Mouse (Mus musculus): ENCODE measurements around the gene Fgfr2.
"Not testable (repeated sequence)": the region's sequence is repeated elsewhere in the genome, so short reads cannot be mapped to it uniquely, and the experiment has no call there.

The Fgfr2 gene

DNA sequence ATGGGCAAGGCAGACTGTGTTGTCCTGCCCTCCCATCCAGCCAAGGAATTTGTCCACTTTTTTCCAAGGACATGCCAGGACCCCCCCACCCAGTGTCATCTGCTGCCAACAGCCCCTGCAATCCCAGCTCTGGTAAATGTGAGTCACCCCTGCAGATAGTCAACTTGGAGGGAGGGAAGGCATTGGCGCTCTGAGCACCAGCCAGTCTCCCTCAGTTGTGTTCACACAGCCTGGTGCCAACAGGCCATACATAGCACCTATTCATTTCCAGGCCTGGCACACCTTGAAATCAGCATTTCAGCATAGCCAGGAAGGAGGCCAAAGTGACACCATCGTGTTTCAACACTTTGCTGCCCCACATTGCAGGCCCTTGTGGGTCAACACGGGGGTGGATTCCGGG is 439.2 kb downstream of the Fgfr2 start:
- in situ Hi-C loops (cut with MboI, MseI), result no loop called here

DNA sequence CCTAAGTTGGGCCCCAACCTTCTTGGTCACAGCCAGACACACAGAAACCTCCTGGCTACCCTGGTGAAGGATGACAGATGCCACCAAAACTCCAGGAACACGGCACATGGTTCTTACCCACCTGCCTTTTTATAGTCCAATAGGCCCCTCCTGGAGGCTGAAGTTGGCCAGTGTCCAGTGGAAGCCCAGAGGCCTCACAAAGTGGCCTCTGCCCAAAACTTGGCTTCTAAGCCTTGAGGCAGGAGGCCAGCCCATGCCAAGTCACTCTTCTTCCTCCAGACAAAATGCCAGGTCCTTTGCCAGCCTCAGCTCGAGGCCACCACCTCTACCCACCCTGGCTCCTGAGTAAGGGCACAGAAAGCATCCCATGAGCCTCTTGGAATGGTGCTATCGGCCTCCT is 440.2 kb downstream of the Fgfr2 start:
- in situ Hi-C loops (cut with MboI, MseI), result no loop called here

DNA sequence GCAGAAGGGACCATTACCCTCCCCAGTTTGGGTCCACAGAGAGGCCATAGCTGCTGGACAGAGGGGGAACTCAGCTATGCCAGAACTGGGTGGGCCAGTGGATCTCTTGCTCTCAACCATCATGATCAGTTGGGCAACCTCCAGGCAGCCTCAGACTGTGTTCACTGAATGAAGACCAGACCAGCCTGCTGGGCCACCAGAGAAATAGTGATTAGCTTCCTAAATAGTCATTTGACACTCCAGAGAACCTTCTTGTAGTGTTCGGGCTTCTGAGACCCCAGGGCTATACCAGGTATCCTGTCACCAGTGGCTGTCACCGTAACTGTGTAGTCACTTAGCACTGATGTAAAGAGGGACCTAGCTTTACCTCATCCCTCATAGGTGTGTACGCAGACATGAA is 440.8 kb downstream of the Fgfr2 start:
- in situ Hi-C loops (cut with MboI, MseI), result no loop called here

GRCm38 (mm10) chr7:132681831-132682230 is 441.3 kb downstream of the Fgfr2 start:
- in situ Hi-C loops (cut with MboI, MseI), result no loop called here

DNA sequence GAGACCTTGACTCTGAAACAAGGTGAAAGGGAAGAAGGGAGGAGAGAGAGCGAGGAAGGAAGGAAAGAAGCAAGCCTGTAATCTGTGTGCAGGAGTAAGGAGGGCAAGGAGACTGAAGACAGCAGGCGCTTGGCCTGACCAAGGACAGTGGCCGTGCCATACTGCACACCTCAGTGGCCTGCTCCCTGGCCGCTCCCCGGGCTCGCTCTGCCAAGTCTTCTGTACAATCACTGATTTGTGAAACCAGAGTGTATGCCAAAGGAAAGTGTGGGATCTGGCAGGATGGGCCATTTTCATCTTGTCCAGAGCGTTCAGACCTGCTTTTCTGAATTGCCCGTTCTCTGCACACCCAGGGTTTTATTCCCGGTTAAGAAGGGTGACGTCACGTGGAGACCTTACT is 441.9 kb downstream of the Fgfr2 start:
- in situ Hi-C loops (cut with MboI, MseI), result no loop called here

DNA sequence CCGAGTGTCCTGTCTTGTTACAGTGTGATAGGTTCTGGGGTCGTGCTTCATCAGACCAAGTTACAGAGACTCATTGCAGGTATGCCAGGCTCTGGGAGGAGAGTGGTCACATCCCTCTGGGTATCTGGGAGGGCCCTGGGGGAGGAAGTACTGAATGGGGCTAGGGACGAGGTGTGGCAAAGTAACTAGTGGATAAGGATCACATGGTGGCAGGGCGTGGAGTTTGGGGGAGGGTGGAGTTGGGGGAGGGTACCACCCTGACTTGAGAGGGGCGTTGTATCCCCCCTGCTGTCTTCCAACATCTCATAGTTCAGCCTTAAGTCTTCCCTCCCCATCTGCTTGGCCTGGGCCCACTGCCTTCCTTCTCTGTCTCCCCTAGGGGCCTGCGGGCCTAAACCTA is 443.6 kb downstream of the Fgfr2 start:
- in situ Hi-C loops (cut with MboI, MseI), result no loop called here

DNA sequence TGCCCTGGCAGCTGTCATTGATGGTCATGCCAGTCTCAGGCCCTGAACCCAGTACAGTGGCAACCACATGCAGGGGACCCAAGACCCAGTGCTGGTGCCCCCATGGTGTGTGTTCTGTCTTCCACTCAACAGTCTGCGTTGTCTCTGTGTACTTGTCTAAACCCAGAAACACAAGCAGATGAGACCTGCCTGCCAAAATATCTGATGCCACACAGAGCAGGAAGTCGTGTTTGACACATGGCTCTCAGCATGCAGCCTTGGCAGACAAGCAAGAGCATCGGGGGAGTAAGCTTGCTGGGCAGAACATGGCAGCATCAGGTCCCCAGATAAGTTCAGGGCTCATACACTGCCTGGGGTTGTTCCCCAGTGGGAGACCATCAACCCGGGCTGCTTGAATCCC is 444.0 kb downstream of the Fgfr2 start:
- in situ Hi-C loops (cut with MboI, MseI), result no loop called here

DNA sequence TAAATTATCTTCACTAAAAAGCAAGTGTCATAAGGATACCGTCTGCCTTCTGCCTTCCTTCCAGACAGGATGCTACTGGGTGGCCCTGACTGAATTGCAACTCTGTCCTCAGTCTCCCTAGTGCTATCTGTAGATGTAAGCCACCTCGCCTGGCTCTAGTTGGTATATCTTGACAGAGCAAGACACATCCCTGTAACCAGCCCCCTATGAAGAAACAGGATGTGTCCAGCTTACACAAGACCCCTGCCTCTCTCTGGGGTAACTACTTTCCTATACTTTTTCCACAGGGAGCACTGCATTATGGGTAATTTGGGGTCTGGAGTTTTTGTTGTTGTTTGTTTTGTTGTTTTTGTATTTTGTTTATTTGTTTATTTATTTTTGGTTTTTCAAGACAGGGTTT is 447.2 kb downstream of the Fgfr2 start:
- in situ Hi-C loops (cut with MboI, MseI), result no loop called here

- in situ Hi-C loops (cut with MboI, MseI), result no loop called here
Measured at GRCm38 (mm10) chr7:132673931-132674755, 449.0 kb downstream of the Fgfr2 start.

GRCm38 (mm10) chr7:132672481-132672959 is 450.6 kb downstream of the Fgfr2 start:
- in situ Hi-C loops (cut with MboI, MseI), result no loop called here

DNA sequence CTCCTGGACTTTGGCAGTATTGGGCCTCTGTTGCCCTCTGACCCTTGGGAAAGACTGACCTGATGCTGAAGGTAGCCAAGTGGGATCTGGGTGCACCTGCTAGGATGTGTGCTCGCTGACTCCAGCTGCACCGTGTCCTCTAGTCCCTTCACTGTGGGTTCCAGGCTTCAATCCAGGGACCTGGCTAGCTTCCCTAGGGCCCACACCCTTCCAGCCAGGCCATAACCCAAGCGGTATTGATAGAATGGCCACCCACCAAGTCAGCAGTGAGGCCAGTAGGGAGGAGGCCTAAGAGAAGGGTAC is 452.3 kb downstream of the Fgfr2 start:
- in situ Hi-C loops (cut with MboI, MseI), result no loop called here

- in situ Hi-C loops (cut with MboI, MseI), result loop anchor here in 1 of 2 experiments (5.0 kb wide), 1 partner anchor 37 kb away; no protein-coding TSS in a partner anchor
Measured at GRCm38 (mm10) chr7:132669999-132670862, 452.9 kb downstream of the Fgfr2 start.

- in situ Hi-C loops (cut with MboI, MseI), result loop anchor here in 1 of 2 experiments (5.0 kb wide), 1 partner anchor 39 kb away; no protein-coding TSS in a partner anchor
Measured at GRCm38 (mm10) chr7:132668604-132669003, 454.5 kb downstream of the Fgfr2 start.

GRCm38 (mm10) chr7:132666516-132666915 is 456.6 kb downstream of the Fgfr2 start:
- in situ Hi-C loops (cut with MboI, MseI), result loop anchor here in 1 of 2 experiments (5.0 kb wide), 1 partner anchor 41 kb away; no protein-coding TSS in a partner anchor

GRCm38 (mm10) chr7:132665664-132666382 is 457.3 kb downstream of the Fgfr2 start:
- in situ Hi-C loops (cut with MboI, MseI), result loop anchor here in 1 of 2 experiments (5.0 kb wide), 1 partner anchor 41 kb away; no protein-coding TSS in a partner anchor

DNA sequence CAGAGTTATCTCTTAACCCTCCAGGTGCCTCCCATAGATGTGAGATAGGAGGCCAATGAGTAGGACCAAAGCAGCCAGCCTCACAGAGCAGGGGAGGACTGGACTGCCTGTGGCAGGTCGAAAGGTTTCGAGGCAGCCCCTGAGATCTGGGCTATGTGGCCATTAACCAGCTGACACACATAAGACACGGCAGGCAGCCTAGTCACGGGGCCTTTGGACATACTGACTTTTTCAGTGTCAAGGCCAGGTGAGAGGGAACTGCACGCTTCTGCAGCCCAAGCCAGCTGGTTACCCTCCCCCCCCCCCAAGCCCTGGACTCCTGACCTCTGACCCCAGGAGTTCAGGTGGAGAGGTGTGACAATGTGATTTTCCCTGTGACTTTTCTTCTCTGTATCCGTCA is 458.3 kb downstream of the Fgfr2 start:
- in situ Hi-C loops (cut with MboI, MseI), result loop anchor here in 1 of 2 experiments (5.0 kb wide), 1 partner anchor 42 kb away; no protein-coding TSS in a partner anchor

GRCm38 (mm10) chr7:132662831-132663230 is 460.3 kb downstream of the Fgfr2 start:
- in situ Hi-C loops (cut with MboI, MseI), result not testable (repeated sequence)

- in situ Hi-C loops (cut with MboI, MseI), result loop anchor here in 1 of 2 experiments (5.0 kb wide), 1 partner anchor 238 kb away; no protein-coding TSS in a partner anchor
Measured at GRCm38 (mm10) chr7:132659633-132660032, 463.5 kb downstream of the Fgfr2 start.

DNA sequence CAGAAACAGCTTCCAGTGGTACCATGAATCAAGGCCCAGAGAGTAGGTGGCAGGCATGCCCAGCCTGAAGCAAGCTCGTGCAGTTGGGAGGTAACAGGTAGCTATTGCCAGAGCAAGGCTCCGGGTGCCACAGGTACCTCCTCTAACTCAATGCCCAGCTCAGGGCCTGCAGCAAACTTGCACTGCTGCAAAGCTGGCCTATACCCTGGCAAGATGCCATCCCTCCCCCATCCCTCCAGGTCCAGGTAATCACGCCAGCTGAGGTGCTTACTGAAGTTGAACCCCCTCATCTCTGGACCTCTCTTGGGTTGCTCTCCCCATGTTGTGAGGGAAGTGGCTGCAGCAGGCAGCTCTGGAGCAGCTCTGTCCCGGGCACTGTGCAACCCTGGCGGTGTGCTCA is 464.5 kb downstream of the Fgfr2 start:
- in situ Hi-C loops (cut with MboI, MseI), result loop anchor here in 1 of 2 experiments (5.0 kb wide), 1 partner anchor 239 kb away; no protein-coding TSS in a partner anchor

DNA sequence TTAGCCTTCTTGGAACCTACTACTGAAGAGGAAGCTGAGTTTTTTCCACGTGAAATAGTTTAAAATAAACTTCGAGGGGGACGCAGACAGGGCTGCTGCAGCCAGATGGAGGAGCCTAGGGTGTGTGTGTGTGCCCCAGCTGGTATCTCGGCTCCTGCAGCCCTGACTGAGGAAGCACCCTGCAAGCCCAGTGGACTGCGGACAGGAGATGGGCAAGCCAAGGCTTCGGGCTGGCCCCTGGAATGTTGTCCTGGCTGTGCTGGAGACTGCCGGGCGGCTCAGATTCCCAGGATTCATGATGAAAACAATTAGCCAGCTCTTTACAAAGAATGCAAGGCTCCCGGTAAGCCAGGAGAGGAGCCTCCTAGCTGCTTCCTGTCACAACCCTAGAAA is 465.1 kb downstream of the Fgfr2 start:
- in situ Hi-C loops (cut with MboI, MseI), result loop anchor here in 1 of 2 experiments (5.0 kb wide), 1 partner anchor 239 kb away; no protein-coding TSS in a partner anchor

DNA sequence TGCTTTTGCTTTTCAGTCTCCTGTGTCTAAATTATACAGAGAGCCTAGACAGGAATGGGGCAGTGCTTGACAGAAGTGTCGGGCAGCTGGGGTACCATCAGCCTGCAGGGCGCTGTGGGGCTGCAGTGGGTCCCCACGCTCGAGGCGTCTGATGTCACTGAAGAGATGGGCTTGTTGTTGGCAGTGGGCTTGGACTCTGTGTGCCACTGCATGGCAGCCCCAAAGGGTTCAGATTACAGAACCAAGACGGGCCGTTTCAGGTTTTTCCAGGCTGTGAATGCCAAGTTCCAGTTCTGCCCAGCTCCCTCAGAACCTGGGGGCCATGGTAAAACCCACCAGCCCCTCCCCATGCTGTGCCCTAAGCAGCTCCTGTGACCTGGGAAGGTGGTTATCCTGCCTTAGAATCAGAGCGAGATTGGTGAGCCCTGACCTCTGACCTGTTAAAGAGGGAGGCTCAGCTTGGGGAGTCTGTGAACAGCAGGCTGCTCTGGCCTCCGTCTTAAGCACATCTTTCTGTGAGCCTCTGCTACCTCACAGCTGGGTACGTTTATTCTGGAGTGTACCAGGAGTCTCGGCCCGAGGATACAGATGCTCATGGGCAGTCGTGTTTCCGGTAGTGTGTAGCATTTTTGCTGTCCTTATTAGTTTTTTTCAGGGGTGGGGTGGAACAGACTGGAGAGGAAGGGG is 465.6 kb downstream of the Fgfr2 start:
- in situ Hi-C loops (cut with MboI, MseI), result loop anchor here in 1 of 2 experiments (5.0 kb wide), 1 partner anchor 240 kb away; no protein-coding TSS in a partner anchor

All from T-helper 17 cell (primary cell).